Mouse (Mus musculus): ENCODE data around the gene Zic2. TPM values are rescaled to one million over a fixed set of nuclear protein-coding genes. Genes with fewer than 3 reads are reported as not detected.
A peak's percentile ranks its signal among the peaks of the same experiment; 100 is the strongest.
"Not testable (repeated sequence)": the region's sequence is repeated elsewhere in the genome, so short reads cannot be mapped to it uniquely, and the experiment has no call there.

Gene Zic2
- polyA plus RNA-seq, 1 experiment from 2014 or later = 0.60 TPM

GRCm38 (mm10) chr14:122452701-122453387, 22.4 kb upstream of the Zic2 start:
- Histone ChIP-seq H3K27me3 (peaks cover 76% of the 10 kb centered on the region), H3K4me2 (peak overlapping the region; percentile 40; the same call in 1 of the 2 replicates), H3K4me3 (0 out of 2 replicates have a peak overlapping the region, but pooled peaks have one; percentile 24), H3K9me3 (no peaks in the 10 kb centered on the region), H3K27ac (no peak overlapping the region), H3K36me3 (no peaks in the 10 kb centered on the region), H3K9ac (no peak overlapping the region), H3K4me1 (peaks cover 24% of the 10 kb centered on the region)
- 34% methylated on average over 13 of the region's 13 CpGs for WGBS
- ATAC-seq (ENCODE audit: insufficient number of reproducible peaks, low FRiP score, low TSS enrichment, low read depth) = no peak

- 5% methylated on average over 32 of the region's 32 CpGs for WGBS
- H3K9me3 ChIP-seq = no peaks in the 10 kb centered on the region
- H3K36me3 ChIP-seq = no peaks in the 10 kb centered on the region
- H3K9ac ChIP-seq = no peak overlapping the region
- ATAC-seq (ENCODE audit: insufficient number of reproducible peaks, low FRiP score, low TSS enrichment, low read depth) = no peak
- peak overlapping the region; percentile 40 for H3K4me2 ChIP-seq
- H3K4me3 ChIP-seq = peak overlapping the region; percentile 24
- H3K4me1 ChIP-seq = peaks cover 24% of the 10 kb centered on the region
- no peak overlapping the region for H3K27ac ChIP-seq
- H3K27me3 ChIP-seq = peaks cover 69% of the 10 kb centered on the region
Measured at GRCm38 (mm10) chr14:122453388-122453995, 21.7 kb upstream of the Zic2 start.

- H3K36me3 ChIP-seq = no peaks in the 10 kb centered on the region
- no peak for ATAC-seq (ENCODE audit: insufficient number of reproducible peaks, low FRiP score, low TSS enrichment, low read depth)
- peaks cover 24% of the 10 kb centered on the region for H3K4me1 ChIP-seq
- H3K27ac ChIP-seq = no peak overlapping the region
- peak overlapping the region; percentile 40 for H3K4me2 ChIP-seq
- peak overlapping the region; percentile 24 for H3K4me3 ChIP-seq
- WGBS = 24% methylated on average over 12 of the region's 12 CpGs
- H3K9ac ChIP-seq = no peak overlapping the region
- H3K27me3 ChIP-seq = peaks cover 64% of the 10 kb centered on the region
- no peaks in the 10 kb centered on the region for H3K9me3 ChIP-seq
Measured at GRCm38 (mm10) chr14:122453996-122454738, 21.1 kb upstream of the Zic2 start.

- Histone ChIP-seq H3K4me1 (peaks cover 19% of the 10 kb centered on the region), H3K4me3 (no peak overlapping the region), H3K4me2 (no peak overlapping the region), H3K9ac (no peak overlapping the region), H3K27ac (no peak overlapping the region), H3K9me3 (no peaks in the 10 kb centered on the region), H3K36me3 (no peaks in the 10 kb centered on the region), H3K27me3 (peaks cover 60% of the 10 kb centered on the region)
- 79% methylated on average over 10 of the region's 10 CpGs for WGBS
- ATAC-seq (ENCODE audit: insufficient number of reproducible peaks, low FRiP score, low TSS enrichment, low read depth) = no peak
Measured at GRCm38 (mm10) chr14:122454901-122455561, 20.2 kb upstream of the Zic2 start.

- H3K27me3 ChIP-seq = peaks cover 60% of the 10 kb centered on the region
- H3K9ac ChIP-seq = no peak overlapping the region
- no peak overlapping the region for H3K4me2 ChIP-seq
- no peak overlapping the region for H3K27ac ChIP-seq
- ATAC-seq (ENCODE audit: insufficient number of reproducible peaks, low FRiP score, low TSS enrichment, low read depth) = no peak
- H3K4me1 ChIP-seq = peaks cover 14% of the 10 kb centered on the region
- 67% methylated on average over 4 of the region's 4 CpGs for WGBS
- no peaks in the 10 kb centered on the region for H3K36me3 ChIP-seq
- H3K4me3 ChIP-seq = no peak overlapping the region
- H3K9me3 ChIP-seq = no peaks in the 10 kb centered on the region
Measured at GRCm38 (mm10) chr14:122455562-122455958, 19.7 kb upstream of the Zic2 start.

GRCm38 (mm10) chr14:122459332-122459731, 15.9 kb upstream of the Zic2 start:
- not testable (repeated sequence) for ATAC-seq (ENCODE audit: insufficient number of reproducible peaks, low FRiP score, low TSS enrichment, low read depth); H3K27ac ChIP-seq; H3K4me3 ChIP-seq; H3K9ac ChIP-seq; H3K36me3 ChIP-seq; H3K4me2 ChIP-seq; H3K9me3 ChIP-seq
- H3K4me1 ChIP-seq = peaks cover 16% of the 10 kb centered on the region
- H3K27me3 ChIP-seq = peaks cover 54% of the 10 kb centered on the region
- WGBS = 81% methylated on average over 11 of the region's 12 CpGs

GRCm38 (mm10) chr14:122459776-122460175, 15.5 kb upstream of the Zic2 start:
- H3K9me3 ChIP-seq = no peaks in the 10 kb centered on the region
- no peak for ATAC-seq (ENCODE audit: insufficient number of reproducible peaks, low FRiP score, low TSS enrichment, low read depth)
- no peaks in the 10 kb centered on the region for H3K36me3 ChIP-seq
- no peak overlapping the region for H3K4me2 ChIP-seq
- H3K27ac ChIP-seq = no peak overlapping the region
- peaks cover 56% of the 10 kb centered on the region for H3K27me3 ChIP-seq
- peaks cover 21% of the 10 kb centered on the region for H3K4me1 ChIP-seq
- WGBS = 93% methylated on average over 1 of the region's 1 CpGs
- no peak overlapping the region for H3K9ac ChIP-seq
- no peak overlapping the region for H3K4me3 ChIP-seq

- Histone ChIP-seq H3K4me1 (peaks cover 25% of the 10 kb centered on the region), H3K27ac (no peak overlapping the region), H3K36me3 (no peaks in the 10 kb centered on the region), H3K9ac (no peak overlapping the region), H3K4me3 (no peak overlapping the region), H3K27me3 (peaks cover 56% of the 10 kb centered on the region), H3K4me2 (no peak overlapping the region), H3K9me3 (no peaks in the 10 kb centered on the region)
- no peak for ATAC-seq (ENCODE audit: insufficient number of reproducible peaks, low FRiP score, low TSS enrichment, low read depth)
- WGBS = 51% methylated on average over 5 of the region's 5 CpGs
Measured at GRCm38 (mm10) chr14:122460226-122460625, 15.0 kb upstream of the Zic2 start.

- H3K27ac ChIP-seq = no peak overlapping the region
- H3K36me3 ChIP-seq = no peaks in the 10 kb centered on the region
- no peak overlapping the region for H3K4me2 ChIP-seq
- peaks cover 61% of the 10 kb centered on the region for H3K27me3 ChIP-seq
- H3K4me1 ChIP-seq = peaks cover 31% of the 10 kb centered on the region
- no peaks in the 10 kb centered on the region for H3K9me3 ChIP-seq
- WGBS = 49% methylated on average over 3 of the region's 3 CpGs
- no peak overlapping the region for H3K9ac ChIP-seq
- H3K4me3 ChIP-seq = 0 out of 2 replicates have a peak overlapping the region, but pooled peaks have one; percentile 3
- no peak for ATAC-seq (ENCODE audit: insufficient number of reproducible peaks, low FRiP score, low TSS enrichment, low read depth)
Measured at GRCm38 (mm10) chr14:122461500-122461899, 13.7 kb upstream of the Zic2 start.

GRCm38 (mm10) chr14:122461966-122462365, 13.3 kb upstream of the Zic2 start:
- Histone ChIP-seq H3K27me3 (peaks cover 65% of the 10 kb centered on the region), H3K36me3 (no peaks in the 10 kb centered on the region), H3K9ac (no peak overlapping the region), H3K4me1 (peaks cover 31% of the 10 kb centered on the region), H3K9me3 (no peaks in the 10 kb centered on the region), H3K4me2 (no peak overlapping the region), H3K27ac (no peak overlapping the region), H3K4me3 (0 out of 2 replicates have a peak overlapping the region, but pooled peaks have one; percentile 3)
- 28% methylated on average over 9 of the region's 9 CpGs for WGBS
- no peak for ATAC-seq (ENCODE audit: insufficient number of reproducible peaks, low FRiP score, low TSS enrichment, low read depth)

GRCm38 (mm10) chr14:122462689-122463079, 12.6 kb upstream of the Zic2 start:
- WGBS = 30% methylated on average over 17 of the region's 17 CpGs
- Histone ChIP-seq H3K27me3 (peaks cover 71% of the 10 kb centered on the region), H3K9me3 (no peaks in the 10 kb centered on the region), H3K4me2 (0 out of 2 replicates have a peak overlapping the region, but pooled peaks have one; percentile 96), H3K4me3 (peak overlapping the region; percentile 53), H3K27ac (no peak overlapping the region), H3K36me3 (no peaks in the 10 kb centered on the region), H3K4me1 (peaks cover 31% of the 10 kb centered on the region), H3K9ac (no peak overlapping the region)
- no peak for ATAC-seq (ENCODE audit: insufficient number of reproducible peaks, low FRiP score, low TSS enrichment, low read depth)

Data from limb, embryonic 15.5 days (tissue).